ENCODE assay signal across 8 mouse cellular contexts in the genomic region with DNA sequence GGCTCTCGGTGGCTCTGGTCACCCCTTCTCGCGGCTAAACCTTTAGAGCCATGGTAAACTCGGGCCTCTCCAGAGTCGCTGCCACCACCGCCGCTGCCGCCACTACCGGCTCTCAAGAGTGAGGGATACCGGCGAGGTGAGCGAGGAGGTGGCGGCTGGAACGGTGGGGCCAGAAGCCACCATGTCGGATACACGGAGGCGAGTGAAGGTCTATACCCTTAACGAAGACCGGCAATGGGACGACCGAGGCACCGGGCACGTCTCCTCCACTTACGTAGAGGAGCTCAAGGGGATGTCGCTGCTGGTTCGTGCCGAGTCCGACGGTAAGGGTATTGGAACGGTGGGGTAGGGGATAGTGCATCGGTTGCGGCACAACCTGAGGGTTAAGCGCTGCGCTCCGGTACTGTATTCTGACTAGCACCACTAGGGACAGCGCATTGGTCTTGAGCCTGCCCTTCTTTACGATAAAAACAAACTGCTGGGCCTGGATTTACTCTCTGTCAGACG. TPM values are rescaled to one million over a fixed set of nuclear protein-coding genes. Genes with fewer than 3 reads are reported as not detected.
DNase-seq lines count a peak whose midpoint lies in the region; ATAC-seq and TF ChIP-seq lines count a peak whose summit lies in the region.

No protein-coding gene starts in this region.

- peak; percentile 48 for DNase-seq in layer of hippocampus, adult 11-12 months (ENCODE audit: low spot score)
- no peak for DNase-seq in layer of hippocampus, postnatal 25 days (ENCODE audit: extremely low spot score in 1 of 2, low spot score in 1 of 2)
- DNase-seq in gastrocnemius, adult 8-10 months (ENCODE audit: low spot score in 2 of 2), result peak; percentile 25 to 46
- DNase-seq in limb, embryonic 11.5 days (ENCODE audit: low spot score), result peak; percentile 80

- H3K27ac ChIP-seq in limb, embryonic 11.5 days (replicated peaks; ENCODE audit: low read depth, low read length), result peak overlapping the region; percentile 94
- H3K27ac ChIP-seq in midbrain, embryonic 12.5 days (replicated peaks), result peak overlapping the region; percentile 96
- peak overlapping the region; percentile 92 for H3K27ac ChIP-seq in small intestine, adult 2 months (ENCODE audit: insufficient read depth, low read depth, low read length)

- no peaks in the 10 kb centered on the region for H3K9me3 ChIP-seq in limb, embryonic 11.5 days (ENCODE audit: control insufficient read depth, low read length)
- H3K9me3 ChIP-seq in midbrain, embryonic 12.5 days, result no peaks in the 10 kb centered on the region

- no peaks in the 10 kb centered on the region for H3K27me3 ChIP-seq in limb, embryonic 11.5 days (ENCODE audit: control insufficient read depth, insufficient read depth, low read length)
- no peaks in the 10 kb centered on the region for H3K27me3 ChIP-seq in midbrain, embryonic 12.5 days
- H3K27me3 ChIP-seq in small intestine, adult 2 months (ENCODE audit: control insufficient read depth, insufficient read depth, low read length), result no peaks in the 10 kb centered on the region

- H3K4me3 ChIP-seq in limb, embryonic 11.5 days (ENCODE audit: low read depth, low read length), result peak overlapping the region; percentile 89
- H3K4me3 ChIP-seq in midbrain, embryonic 12.5 days, result peak overlapping the region; percentile 96
- H3K4me3 ChIP-seq in small intestine, adult 2 months (ENCODE audit: low read depth, low read length), result peak overlapping the region; percentile 80

- ATAC-seq in common myeloid progenitor, adult 5-6 weeks (replicated peaks; ENCODE audit: low read depth, poor library complexity, severe bottlenecking), result peak; percentile 67
- peak; percentile 55 for ATAC-seq in inflammation-experienced regulatory T-cells, adult 6 months
- peak; percentile 76 for ATAC-seq in limb, embryonic 11.5 days (ENCODE audit: insufficient number of reproducible peaks, low FRiP score, low TSS enrichment, low read depth)
- peak; percentile 64 for ATAC-seq in midbrain, embryonic 12.5 days (ENCODE audit: low FRiP score, low read depth)

- peak overlapping the region; percentile 99 for H3K9ac ChIP-seq in limb, embryonic 11.5 days (ENCODE audit: low read length)
- H3K9ac ChIP-seq in midbrain, embryonic 12.5 days (replicated peaks), result peak overlapping the region; percentile 98

- peak overlapping the region; percentile 55; the same call in 1 of the 2 replicates for H3K4me2 ChIP-seq in limb, embryonic 11.5 days (ENCODE audit: low read depth, severe bottlenecking)
- peak overlapping the region; percentile 74 for H3K4me2 ChIP-seq in midbrain, embryonic 12.5 days (replicated peaks)

- TF ChIP-seq POLR2A in small intestine, adult 2 months (IDR thresholded peaks at IDR 0.05; ENCODE audit: low read depth, low read length), result peak; percentile 33; the same call in 1 of the 2 replicates

- H3K36me3 ChIP-seq in limb, embryonic 11.5 days (ENCODE audit: control insufficient read depth, insufficient read depth, low read length), result no peaks in the 10 kb centered on the region
- H3K36me3 ChIP-seq in midbrain, embryonic 12.5 days, result no peaks in the 10 kb centered on the region
- H3K36me3 ChIP-seq in small intestine, adult 2 months (ENCODE audit: control insufficient read depth, insufficient read depth, low read length), result no peaks in the 10 kb centered on the region

- WGBS in limb, embryonic 11.5 days, result 0% methylated on average over 38 of the region's 38 CpGs
- WGBS in midbrain, embryonic 12.5 days, result under 1% methylated on average over 38 of the region's 38 CpGs
- WGBS in small intestine, adult 2 months, result under 1% methylated on average over 38 of the region's 38 CpGs

- peak; percentile 54; the same call in 1 of the 2 replicates for TF ChIP-seq CTCF in small intestine, adult 2 months (IDR thresholded peaks at IDR 0.05; ENCODE audit: extremely low read depth, insufficient read length, insufficient replicate concordance, low read depth, low read length)

- peaks cover 5% of the 10 kb centered on the region; the same call in 1 of the 2 replicates for H3K4me1 ChIP-seq in limb, embryonic 11.5 days (ENCODE audit: control insufficient read depth, insufficient read depth, low read length)
- H3K4me1 ChIP-seq in midbrain, embryonic 12.5 days, result peaks cover 17% of the 10 kb centered on the region
- H3K4me1 ChIP-seq in small intestine, adult 2 months (ENCODE audit: control insufficient read depth, insufficient read depth, insufficient read length, low read length), result peaks cover 4% of the 10 kb centered on the region; the same call in 1 of the 2 replicates

RNA-seq across cellular contexts. Expression of a gene that starts 0.5 kb away (rescaled TPM):
- 10 to 100 TPM; 58.4 to 61.4 TPM for total RNA-seq in layer of hippocampus, postnatal 25 days (2021)
- total RNA-seq in common myeloid progenitor, adult 5-6 weeks (2017), result 184 and 215 TPM in 2 replicates
- 10 to 100 TPM; 19.2 to 31.6 (median 23.7) TPM for total RNA-seq in gastrocnemius, adult 8-10 months (2022)
- polyA plus RNA-seq in inflammation-experienced regulatory T-cells, adult 6 months (2017; shearing (Covaris generic)), result 100 to 1,000 TPM; 104 to 167 (median 105) TPM
- 85.0 and 87.2 TPM in 2 replicates for polyA plus RNA-seq in limb, embryonic 11.5 days (2014; fragmentation: Nextera tagmentation; extraction: Ambion mirVana)
- 114 and 126 TPM in 2 replicates for polyA plus RNA-seq in midbrain, embryonic 12.5 days (2016; fragmentation: Nextera tagmentation; extraction: Ambion mirVana)
- polyA plus RNA-seq in small intestine, adult 2 months (2012; rRNA removed), result 2.6 and 6.4 TPM in 2 replicates

RNA-seq across cellular contexts. Expression of a gene that starts 42.6 kb away (rescaled TPM):
- 10 to 100 TPM; 23.3 to 29.7 TPM for total RNA-seq in layer of hippocampus, postnatal 25 days (2021)
- 66.4 and 69.2 TPM in 2 replicates for total RNA-seq in common myeloid progenitor, adult 5-6 weeks (2017)
- 10 to 100 TPM; 12.9 to 15.2 (median 13.9) TPM for total RNA-seq in gastrocnemius, adult 8-10 months (2022)
- polyA plus RNA-seq in inflammation-experienced regulatory T-cells, adult 6 months (2017; shearing (Covaris generic)), result 10 to 100 TPM; 30.2 to 48.6 (median 35.3) TPM
- polyA plus RNA-seq in limb, embryonic 11.5 days (2014; fragmentation: Nextera tagmentation; extraction: Ambion mirVana), result 49.9 and 52.8 TPM in 2 replicates
- polyA plus RNA-seq in midbrain, embryonic 12.5 days (2016; fragmentation: Nextera tagmentation; extraction: Ambion mirVana), result 32.5 and 33.0 TPM in 2 replicates
- 1.7 and 2.6 TPM in 2 replicates for polyA plus RNA-seq in small intestine, adult 2 months (2012; rRNA removed)

Comparison
In these comparisons a context has a peak if more than half of its experiments do, and no peak if none do; other contexts are left out.
1. DNase-seq: peak in layer of hippocampus, adult 11-12 months (single experiment), gastrocnemius, adult 8-10 months (2 of 2) and limb, embryonic 11.5 days (single experiment); none in layer of hippocampus, postnatal 25 days (0 of 2).
2. RNA of a gene that starts 0.5 kb away (polyA plus RNA-seq): 114 to 126 TPM in midbrain, embryonic 12.5 days, 104 to 167 TPM in inflammation-experienced regulatory T-cells, adult 6 months and 85.0 to 87.2 TPM in limb, embryonic 11.5 days; 2.6 to 6.4 TPM in small intestine, adult 2 months; every median in the first group is over 10 times any median in the second.
3. Peak in every context shown above with its lines, with median percentiles within 50 percentile points of each other: ATAC-seq, H3K27ac ChIP-seq and H3K4me3 ChIP-seq.